Mouse (Mus musculus): Measurements from ENCODE around the gene Zbtb45.

Zbtb45 gene

GRCm38 (mm10) chr7:13001584-13001983 is 8.2 kb downstream of the Zbtb45 start:
- in situ Hi-C loops (cut with MboI), result loop anchor here (25.0 kb wide), 1 partner anchor 514 kb away; the partner anchor contains the start of gene Zfp606

GRCm38 (mm10) chr7:12998851-12999250 is 11.0 kb downstream of the Zbtb45 start, which contains the start of gene Trim28:
Gene Trim28 (plus strand): TSS chr7:12999114.
- in situ Hi-C loops (cut with MboI), result no loop called here

- in situ Hi-C loops (cut with MboI), result no loop called here
These were observed 11.8 kb downstream of the Zbtb45 start, which contains the start of gene Slc27a5 for GRCm38 (mm10) chr7:12998053-12998452. Gene Slc27a5 (minus strand): TSS chr7:12998192.

DNA sequence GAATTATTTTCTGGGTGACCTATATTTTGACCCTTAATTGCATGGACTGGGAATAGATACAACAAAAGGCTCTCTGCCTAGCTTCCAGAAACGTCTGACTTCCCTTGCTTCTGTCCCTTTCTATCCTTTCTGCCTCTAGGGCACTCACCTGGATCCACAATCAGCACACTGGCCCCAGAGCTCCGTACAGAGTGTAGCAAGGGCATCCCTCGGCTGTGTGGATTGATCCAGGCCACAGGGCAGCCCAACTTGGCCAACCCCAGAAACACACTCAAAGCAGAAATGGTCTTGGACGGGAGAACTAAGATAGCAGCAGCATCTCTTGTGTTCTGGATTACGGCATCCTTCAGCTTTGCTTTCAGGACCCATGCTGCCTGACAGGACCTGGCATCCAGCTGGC is 12.6 kb downstream of the Zbtb45 start:
- in situ Hi-C loops (cut with MboI), result no loop called here

DNA sequence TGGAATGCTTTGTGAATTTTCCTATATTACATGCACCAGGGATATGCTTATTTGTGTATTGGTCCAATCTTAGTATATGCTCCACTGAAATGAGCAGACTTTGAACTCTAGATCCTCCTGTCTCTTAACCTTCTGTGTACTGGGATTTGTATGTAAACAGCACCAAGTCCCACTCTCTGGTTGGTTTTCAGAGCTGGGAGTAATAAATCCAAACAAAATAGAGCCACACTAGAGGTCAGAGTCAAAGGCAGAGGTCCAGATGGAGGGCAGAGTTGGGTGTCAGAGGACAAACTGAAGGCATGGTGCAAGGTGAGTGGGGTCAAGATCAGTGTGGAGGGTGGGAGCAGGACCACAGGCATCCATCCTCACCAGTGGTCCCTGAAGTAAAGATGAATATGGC is 14.0 kb downstream of the Zbtb45 start:
- in situ Hi-C loops (cut with MboI), result no loop called here

DNA sequence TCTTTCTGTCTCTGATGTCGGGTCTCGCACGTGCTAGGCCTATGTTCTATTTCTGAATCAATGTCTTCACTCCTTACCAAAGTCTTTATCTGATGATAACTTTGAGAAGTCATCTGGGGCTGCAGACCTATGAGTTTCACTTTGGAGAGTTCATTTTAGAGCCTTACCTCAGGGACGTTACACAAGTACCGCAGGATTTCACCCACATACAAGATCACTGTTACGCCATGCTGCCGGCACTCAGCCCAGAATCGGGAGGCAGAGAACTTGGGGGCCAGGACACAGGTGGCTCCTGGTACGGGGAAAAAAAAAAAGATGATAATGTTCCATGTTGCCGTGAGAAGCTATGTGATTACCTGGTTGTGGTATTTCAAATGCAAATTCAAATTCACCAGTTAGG is 16.7 kb downstream of the Zbtb45 start:
- in situ Hi-C loops (cut with MboI), result no loop called here

GRCm38 (mm10) chr7:12992222-12992621 is 17.6 kb downstream of the Zbtb45 start:
- in situ Hi-C loops (cut with MboI), result no loop called here

- in situ Hi-C loops (cut with MboI), result no loop called here
These were observed 22.2 kb downstream of the Zbtb45 start for GRCm38 (mm10) chr7:12987409-12988189.

DNA sequence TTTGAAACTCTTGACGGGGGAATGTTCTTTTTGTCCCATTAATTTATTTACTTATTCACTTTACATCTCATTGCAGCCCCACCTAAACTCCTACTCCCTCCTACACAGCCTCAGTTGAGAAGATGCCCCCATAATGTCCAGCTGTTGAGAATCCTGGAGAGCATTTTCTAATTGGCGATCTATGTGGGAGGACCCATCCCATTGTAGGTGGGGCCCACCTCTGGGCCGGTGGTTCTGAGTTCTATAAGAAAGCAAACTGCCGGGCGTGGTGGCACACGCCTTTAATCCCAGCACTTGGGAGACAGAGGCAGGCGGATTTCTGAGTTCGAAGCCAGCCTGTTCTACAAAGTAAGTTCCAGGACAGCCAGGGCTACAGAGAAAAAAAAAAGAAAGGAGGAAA is 22.9 kb downstream of the Zbtb45 start:
- in situ Hi-C loops (cut with MboI), result no loop called here

- in situ Hi-C loops (cut with MboI), result no loop called here
These were observed 24.1 kb downstream of the Zbtb45 start for GRCm38 (mm10) chr7:12985724-12986123.

DNA sequence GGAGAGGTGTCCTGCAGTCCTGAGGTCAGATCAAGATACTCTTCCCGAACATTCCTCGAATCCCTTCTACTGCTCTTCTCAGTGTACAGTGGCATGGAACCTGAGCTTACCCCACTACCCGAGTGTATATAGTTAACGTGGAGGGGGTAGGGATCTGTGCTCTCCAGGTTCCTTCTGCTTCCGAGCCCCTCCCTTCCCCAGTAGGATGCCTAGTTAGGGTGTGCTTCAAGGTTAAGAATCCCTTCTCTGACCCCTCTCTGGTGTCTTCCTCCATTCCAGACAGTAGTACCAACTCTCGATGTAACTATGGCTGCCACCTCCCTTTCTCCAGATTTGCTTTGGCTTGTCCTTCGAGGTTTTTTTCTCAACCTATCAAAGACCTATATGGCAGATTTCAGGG is 29.5 kb downstream of the Zbtb45 start:
- in situ Hi-C loops (cut with MboI), result no loop called here

- in situ Hi-C loops (cut with MboI), result no loop called here
These were observed 30.1 kb downstream of the Zbtb45 start for GRCm38 (mm10) chr7:12979776-12980175.

DNA sequence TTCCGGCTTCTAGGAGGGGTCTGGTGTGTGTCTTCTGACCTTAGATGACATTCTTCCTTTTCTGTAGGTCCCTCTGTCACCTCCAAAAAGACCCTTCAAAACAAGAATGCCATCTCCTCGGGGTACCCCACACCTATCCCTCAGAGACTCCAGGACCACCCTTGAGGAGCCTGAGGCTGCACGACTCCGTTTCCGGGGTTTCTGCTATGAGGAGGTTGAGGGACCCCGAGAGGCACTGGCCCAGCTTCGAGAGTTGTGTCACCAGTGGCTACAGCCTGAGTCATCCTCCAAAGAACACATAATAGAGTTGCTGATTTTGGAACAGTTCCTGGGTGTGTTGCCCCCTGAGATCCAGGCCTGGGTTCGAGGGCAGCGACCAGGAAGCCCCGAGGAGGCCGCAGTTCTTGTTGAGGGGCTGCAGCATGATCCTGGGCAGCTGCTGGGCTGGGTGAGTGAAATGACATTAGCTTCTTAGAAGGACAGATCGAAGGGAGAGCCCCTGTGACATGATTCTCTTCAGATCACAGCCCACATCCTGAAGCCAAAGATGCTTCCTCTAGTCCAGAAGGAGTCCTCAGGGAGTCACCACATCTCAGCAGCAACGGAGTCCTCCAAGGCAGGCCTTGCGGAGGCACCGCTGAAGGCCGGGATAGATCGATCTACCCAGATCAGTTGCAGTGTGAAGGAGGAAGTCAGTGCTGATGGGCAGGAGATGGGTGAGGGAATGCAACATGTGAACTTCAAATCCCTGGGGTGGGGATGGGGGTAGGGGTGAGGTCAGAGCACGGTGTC is 30.7 kb downstream of the Zbtb45 start:
- in situ Hi-C loops (cut with MboI), result no loop called here

DNA sequence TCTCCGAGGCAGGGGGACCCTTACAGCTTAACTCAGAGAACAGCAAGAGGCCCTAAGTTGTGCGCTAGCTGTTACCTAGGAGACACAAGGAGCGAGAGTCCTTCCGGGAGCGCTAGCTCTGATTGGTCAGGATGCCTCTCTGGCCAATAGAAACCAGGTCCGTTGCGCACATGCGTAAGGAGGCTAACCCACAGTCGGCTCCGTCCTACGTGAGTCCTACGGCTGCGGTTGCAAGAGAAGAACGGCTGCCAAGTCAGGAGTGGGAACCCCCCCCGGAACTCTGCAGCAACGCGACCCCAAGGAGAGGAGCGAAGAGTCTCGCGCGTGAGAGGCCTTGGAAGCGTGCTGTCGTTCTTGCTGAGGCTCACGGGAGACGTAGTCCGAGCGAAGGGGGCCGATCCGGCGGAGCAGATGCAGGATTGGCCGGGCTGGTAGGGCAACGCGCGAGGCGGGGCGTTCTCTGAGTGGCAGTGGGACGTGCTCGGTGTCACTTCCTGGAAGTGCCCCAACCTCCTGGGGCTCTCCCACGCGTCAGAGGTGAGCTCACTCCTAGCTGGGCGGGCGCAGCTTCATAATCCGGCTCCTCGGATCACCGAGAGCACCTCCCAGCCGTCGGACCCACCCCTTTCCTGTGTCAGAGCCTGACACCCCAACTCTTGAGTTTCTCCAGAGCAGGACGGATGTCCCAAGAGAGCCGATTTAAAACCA is 32.0 kb downstream of the Zbtb45 start, which contains the start of gene Zfp446:
Gene Zfp446 (plus strand): TSS at position 167 of the 708 bp plus-strand sequence.
- in situ Hi-C loops (cut with MboI), result no loop called here

DNA sequence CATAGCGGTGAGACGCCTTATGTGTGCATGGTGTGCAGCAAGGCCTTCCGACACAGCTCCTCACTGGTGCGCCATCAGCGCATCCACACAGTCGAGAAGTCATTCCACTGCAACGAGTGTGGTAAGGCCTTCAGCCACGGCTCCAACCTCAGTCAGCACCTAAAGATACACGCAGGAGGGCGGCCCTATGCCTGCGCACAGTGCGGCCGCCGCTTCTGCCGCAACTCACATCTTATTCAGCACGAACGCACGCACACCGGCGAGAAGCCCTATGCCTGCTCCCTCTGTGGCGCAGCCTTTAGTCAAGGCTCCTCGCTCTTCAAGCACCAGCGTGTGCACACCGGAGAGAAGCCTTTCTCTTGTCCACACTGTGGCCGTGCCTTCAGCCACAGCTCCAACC is 38.9 kb downstream of the Zbtb45 start:
- in situ Hi-C loops (cut with MboI), result no loop called here

DNA sequence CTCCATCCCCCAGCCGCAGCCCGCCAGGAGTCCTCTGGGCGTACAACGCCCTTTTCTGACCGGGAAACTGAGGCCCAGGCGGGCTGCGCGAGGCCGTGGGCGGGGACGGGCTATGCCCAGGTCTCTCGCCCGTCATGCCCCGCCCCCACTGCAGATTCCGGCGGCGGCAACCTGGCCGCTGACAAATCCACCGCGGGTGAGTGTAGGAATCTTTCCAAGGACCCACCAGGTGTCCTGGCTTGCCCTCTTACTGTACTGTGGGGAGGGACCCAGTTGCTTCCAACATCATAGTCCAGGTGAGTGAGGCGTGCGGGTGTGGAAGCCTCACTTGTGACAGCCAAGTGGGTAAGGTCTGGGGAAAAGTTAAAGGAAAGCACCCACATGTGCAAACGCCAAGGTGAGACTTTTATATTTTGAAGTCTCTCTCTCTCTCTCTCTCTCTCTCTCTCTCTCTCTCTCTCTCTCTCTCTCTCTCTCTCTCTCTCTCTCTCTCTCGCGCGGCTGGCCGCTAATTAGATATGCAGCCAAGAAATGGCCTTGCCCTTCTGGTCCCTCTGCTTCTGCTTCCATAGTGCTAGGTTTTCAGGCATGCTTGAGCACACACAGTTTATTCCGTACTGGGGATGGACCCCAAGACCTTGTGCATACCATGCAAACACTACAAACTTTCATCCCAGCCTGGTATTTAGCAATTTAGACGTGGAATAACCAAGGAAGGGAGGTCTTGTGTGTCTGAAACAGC is 43.6 kb downstream of the Zbtb45 start:
- in situ Hi-C loops (cut with MboI), result no loop called here

DNA sequence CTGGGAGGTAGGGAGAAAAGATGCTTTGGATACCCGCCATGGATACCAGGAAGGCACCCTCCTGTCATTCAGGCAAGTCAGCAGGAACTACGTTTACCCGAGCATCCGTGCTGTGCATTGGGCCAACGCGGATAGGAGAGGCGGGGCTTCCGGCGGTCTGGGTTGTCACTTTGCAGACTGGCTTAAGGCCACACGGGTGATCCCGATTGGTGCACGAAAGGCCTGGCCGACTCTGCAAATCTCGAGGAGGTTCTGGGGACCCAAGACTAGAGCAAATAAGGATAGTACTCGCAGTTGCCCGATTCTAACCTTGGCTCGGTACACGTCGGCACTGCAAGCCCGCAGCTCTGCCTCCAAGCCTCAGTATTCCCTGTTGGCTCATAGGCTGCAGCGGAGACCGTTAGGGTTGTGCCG is 44.1 kb downstream of the Zbtb45 start, which contains the start of gene Zfp324:
Gene Zfp324 (plus strand): TSS at position 161 of the 414 bp plus-strand sequence.
- in situ Hi-C loops (cut with MboI), result no loop called here

GRCm38 (mm10) chr7:12961511-12962141 is 48.2 kb downstream of the Zbtb45 start:
- in situ Hi-C loops (cut with MboI), result no loop called here

- in situ Hi-C loops (cut with MboI), result no loop called here
These were observed 50.1 kb downstream of the Zbtb45 start for GRCm38 (mm10) chr7:12959718-12960117.

GRCm38 (mm10) chr7:12958948-12959347 is 50.9 kb downstream of the Zbtb45 start:
- in situ Hi-C loops (cut with MboI), result no loop called here

GRCm38 (mm10) chr7:12957511-12957910 is 52.3 kb downstream of the Zbtb45 start:
- in situ Hi-C loops (cut with MboI), result no loop called here
